Mouse (Mus musculus) CD8-positive naive resting alpha-beta T cell, adult 2 months (primary cell): Measurements from ENCODE around the gene Mthfs.
"Not testable (repeated sequence)": the region's sequence is repeated elsewhere in the genome, so short reads cannot be mapped to it uniquely, and the experiment has no call there.

Source experiments
- DNase-seq, 2 experiments: peaks; one replicate each; pipeline ENCODE4 v3.0.0; 2022; ENCODE audit warnings: low read depth in 2 of 2, low spot score in 2 of 2

The Mthfs gene

DNA sequence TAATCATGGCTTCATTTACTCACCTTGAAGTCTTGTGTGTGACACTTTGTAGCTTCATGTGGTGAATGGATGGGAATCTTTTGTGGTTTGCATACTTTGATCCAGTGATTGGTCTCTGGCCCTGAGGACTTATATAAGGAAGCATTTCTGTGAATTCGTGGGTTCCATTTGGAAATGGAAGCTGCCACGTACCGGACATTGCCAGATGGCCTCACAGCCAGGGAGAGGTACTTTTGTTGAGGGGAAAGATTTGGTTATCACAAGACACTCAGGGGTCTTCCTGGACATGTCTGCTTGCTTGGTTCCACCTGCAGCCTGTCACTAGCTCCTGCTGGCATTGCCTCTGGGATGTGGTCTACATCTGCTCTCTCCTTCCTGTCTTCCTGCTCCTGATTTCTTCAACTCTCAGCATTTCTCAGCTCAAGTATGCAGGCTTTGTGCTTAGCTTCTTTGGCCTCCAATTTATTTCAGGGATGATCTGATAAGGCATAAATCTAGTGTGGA lies 30.1 kb downstream of the Mthfs start:
- DNase-seq, result not testable (repeated sequence)

DNA sequence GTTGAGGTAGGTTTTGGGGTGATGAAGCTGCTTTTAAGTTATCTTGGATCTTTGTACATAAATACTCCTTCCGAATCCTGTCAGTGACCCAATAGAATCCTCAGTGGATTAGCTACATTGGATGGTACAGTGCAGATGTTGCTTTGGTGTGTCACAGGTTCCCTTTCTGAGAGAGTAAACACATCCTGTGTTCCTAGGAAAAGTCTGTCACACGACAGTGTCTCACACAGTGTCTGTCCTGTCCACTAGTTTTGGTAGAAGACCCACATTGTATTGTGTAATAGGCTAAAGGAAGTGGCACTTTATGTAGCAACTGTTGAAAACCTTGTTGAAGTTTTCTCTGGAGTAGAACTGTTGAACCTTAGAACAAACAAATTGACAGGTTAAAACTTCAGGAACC lies 42.9 kb downstream of the Mthfs start:
- no peak for DNase-seq

DNA sequence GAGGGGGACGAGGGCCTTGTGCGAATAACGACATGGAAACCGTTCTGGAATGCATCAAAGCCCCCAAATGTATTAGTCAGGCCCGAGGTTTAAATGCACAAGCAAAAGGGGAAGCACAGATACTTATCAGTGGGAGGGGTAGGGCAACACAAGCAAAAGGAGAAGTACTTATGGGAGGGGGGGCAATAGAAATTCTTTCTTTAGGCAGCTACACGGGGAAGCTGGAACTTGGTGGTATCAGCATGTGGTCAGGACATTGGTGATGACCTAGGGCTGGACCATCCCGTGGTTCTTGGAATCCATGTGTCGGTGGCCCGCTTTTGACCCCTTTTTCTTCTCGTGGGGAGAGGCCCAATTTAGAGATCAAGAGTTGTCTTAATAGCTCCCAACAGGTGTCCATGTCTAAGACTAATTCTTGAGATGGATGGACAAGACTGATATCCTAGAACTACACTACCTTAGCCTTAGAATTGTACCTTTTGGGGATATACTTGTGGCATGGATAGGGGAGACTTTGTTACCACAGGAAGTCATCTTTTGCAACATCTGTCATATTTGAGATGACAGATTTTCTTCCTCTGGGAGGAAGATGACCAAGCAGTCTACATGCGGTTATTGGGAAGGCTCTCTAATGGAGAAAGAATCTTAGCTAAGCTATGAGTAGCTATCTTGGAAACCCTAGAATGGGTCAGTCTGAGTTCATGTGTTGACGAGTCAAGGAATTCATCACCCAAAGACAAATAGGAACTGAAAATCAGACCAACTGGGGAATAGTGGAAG lies 46.3 kb downstream of the Mthfs start:
- DNase-seq, result no peak

DNA sequence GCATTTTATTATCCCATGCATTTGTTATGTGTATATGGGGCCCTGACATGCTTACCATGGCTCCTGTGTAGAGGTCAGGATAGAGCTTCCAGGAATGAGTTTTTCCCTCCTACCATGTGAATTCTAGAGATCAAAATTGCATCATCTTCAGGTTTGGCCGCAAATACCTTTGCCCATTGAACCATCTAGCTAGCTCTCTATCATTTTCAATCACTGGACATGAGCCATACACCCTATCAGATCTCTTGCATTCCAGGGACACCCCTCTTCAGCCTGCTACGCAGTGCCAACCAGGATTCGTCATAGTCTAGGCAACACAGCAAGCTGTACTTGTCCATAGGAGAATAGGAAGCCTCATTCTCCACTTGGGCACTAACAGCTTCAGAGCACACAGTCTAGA lies 53.5 kb downstream of the Mthfs start:
- no peak for DNase-seq

DNA sequence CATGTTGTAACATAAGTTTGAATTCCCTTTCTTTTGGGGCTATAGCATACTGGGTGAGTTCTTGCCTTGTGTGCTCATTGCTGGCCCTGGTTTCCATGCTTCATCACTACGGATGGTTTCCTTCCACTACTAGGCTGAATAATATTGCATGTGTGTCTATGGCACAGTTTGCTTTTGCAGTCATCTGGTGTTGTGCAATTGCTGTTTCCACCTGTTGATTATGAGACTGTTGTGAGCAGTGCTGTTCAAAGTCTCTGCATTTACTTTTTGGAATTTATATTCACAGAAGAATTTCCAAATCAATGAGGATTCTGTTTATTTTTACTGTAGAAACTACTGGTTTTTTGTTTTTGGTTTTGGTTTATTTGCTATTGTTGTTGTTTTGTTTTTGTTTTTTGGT lies 54.1 kb downstream of the Mthfs start:
- no peak for DNase-seq

DNA sequence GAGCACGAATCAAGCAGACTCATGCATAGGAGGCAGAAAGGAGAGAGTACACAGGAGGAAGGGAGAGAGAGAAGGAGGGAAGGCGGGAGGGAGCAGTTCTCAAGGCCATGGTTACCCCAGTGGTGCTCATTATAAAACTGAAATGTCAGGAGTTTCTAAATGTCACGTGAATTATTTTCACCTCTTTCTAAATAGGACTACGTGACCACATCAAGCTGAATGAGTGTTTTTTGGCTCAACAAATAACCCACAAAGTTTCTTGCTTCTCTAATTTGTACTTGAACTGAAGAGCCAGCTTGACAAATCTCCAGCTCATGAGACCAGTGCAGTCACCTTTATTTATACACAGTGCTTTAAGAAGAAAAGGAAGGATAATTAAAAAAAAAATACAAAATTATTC lies 56.6 kb downstream of the Mthfs start:
- DNase-seq, result no peak

DNA sequence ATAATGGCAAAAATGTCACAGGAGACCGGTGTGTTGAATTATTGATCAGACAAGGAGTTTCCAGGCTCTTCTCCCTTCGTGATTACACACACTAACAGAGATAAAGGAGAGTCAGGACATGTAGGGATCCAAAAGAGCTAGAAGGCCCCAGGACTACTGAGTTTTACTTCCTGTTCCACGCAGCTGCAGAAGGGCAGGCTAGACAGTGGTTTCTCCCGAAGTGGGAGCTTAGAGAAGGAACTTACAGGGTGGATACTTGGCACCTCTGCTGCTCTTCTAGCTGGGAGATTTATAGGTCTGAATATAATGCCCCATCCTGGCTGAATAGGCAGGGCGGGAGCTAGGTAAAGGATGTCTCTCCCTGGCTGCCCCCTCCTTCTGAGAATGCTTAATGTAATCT lies 57.1 kb downstream of the Mthfs start:
- no peak for DNase-seq

DNA sequence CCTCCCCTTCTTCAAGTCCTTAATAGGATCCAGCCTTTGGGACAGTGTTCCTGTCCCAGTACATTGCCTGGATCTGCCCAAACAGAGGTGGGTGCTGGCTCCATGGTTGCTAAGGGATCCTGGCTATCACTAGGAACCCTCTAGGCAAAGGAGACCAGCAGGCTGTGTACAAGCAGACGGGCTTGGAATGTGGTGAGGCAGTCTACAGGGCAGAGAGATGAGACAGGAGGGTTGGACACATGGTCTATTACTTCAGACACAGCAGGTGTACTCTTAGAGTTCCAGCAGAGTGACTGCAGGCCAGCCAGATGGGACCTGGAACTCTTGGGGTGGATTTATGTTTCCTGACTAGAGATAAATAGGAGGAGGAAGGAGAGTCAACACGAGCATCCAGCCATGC lies 59.9 kb downstream of the Mthfs start:
- no peak for DNase-seq

DNA sequence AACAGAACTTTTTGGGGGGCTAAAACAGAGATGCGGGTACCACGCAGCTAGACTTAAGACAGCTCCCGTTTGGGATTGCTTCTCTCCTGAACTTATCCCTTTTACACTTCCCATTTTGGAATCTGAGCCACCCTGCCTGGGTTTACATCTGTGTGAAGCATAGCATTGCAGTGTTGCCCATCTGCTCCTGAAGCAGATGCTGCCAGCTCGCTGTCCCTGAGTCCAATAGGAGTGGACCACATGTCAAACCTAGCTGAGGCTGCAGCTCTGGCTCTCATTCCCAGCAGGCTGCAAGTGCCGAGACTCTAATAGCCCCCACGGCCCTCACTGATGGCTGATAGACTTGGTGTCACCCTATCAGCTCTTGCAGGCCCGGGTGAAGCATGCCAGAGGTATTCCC lies 63.3 kb downstream of the Mthfs start:
- no peak for DNase-seq

DNA sequence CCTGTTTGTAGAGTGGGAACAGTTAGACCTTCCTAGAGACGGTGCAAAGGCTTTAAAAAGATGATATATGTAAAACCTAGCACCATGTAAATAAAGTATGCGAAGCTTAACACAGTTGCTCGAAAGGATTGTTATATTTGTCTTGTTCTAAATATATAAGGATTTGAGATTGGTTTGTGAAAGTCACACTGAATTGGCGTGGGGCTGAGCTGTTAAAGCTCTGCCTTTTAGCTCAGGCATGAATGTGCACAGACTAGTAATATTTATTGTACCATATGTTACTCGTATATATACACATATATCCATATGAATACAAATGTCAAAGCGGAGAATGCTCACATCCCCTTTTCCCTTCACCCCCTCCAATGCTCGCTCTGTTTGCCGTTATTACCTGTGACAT lies 67.7 kb downstream of the Mthfs start:
- DNase-seq, result no peak

DNA sequence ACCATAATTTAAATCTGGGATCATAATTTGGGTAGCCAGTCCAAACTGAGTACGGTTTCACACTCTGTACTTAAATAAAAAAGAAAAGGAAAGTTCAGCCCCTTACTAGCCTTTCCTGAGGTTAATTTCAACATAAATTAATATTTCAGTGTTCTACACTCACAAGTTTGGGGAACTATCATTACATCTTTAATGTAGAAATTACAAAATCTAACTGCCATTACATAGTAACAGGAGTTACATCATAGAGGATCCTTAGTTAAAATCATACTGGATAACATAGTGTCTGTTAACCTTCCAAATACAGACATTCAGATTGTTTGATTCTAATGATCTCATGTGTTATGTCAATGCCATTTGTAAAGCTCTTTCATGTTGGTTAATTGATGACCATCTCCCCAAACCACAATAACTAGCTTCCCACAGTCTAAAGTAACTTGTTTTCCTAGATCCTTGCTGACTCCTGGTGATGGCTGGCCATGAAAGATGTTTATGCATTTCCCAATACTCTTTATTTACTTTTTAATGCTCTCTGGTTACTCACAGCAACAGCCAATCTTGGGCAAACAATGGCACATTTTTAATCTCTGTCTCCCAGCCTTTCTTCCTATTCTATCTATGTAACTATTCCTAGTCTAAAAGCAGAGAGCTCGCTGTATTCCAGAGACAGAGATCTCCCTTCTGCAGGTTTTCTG lies 72.0 kb downstream of the Mthfs start:
- DNase-seq, result no peak

DNA sequence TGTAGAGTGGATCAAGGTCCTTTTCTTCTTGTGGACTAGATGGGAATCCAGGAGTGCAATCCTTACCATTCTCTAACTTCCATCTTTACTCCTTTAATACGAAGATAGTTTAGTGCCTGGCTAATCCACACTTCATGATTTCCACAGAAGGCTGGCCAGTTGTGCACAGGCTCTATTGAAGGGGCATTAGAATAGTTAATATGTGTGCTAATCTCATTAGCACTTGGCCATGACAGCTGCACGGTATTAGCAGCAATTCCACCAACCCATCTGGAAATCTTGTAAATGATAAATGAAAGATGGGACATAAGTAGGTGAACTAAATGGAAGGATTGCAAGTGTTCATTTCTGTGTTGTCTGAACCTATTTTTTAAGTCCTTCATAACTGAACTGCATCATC lies 77.6 kb downstream of the Mthfs start:
- DNase-seq, result no peak

DNA sequence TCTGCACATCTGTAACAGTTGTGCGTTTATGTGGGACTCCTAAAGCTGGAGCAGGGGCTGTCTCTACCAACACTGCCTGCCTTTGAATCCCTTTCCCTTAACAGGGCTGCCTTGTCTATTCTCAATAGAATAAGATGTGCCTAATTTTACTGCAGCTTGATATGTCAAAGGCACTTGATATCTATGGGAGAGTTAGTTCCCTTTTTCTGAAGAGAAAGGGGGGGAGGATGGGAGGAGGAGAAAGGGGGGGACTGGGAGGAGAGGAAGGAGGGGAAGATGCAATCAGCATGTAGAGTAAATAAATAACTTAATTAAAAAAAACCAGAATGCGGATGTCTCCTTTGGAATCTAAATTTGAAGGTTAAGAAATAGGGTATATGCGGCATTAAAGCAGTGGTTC lies 82.9 kb downstream of the Mthfs start:
- no peak for DNase-seq

DNA sequence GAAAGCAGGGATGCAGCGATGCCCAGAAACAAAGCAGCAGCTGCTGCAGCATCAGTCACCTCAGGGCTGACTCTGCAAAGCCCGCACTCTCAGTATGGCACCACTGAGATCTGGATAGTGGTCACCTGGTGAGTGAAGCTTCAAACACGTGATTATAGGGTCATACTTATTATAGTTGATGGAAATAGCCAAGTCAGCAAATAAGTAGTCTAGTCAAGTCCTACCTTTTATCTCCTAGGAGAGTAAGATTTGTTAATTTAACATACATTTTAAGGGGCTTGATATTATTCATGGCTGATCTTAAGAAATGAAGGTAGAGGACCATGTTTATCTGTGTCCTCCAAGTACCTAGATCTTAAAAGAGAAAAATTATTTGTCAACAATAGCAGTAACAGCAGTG lies 83.6 kb downstream of the Mthfs start:
- DNase-seq, result no peak

DNA sequence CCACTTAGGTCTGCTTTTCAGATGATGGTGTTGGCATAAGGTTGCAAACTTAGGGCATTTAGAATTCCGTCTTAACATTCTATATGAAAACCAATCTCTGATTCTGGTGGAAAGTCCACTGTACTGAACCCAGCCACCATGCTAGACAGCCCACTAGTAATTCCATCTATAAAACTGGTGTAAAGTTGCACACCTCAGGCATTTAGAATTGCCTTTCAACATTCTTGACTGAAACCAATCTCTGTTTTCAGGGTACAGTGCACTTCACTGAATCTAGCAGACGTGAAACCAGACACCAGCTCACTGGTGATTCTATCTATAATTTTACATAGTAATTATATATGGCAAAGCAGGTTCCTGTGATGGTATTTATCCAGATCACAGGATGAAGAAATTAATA lies 95.2 kb downstream of the Mthfs start:
- no peak for DNase-seq

DNA sequence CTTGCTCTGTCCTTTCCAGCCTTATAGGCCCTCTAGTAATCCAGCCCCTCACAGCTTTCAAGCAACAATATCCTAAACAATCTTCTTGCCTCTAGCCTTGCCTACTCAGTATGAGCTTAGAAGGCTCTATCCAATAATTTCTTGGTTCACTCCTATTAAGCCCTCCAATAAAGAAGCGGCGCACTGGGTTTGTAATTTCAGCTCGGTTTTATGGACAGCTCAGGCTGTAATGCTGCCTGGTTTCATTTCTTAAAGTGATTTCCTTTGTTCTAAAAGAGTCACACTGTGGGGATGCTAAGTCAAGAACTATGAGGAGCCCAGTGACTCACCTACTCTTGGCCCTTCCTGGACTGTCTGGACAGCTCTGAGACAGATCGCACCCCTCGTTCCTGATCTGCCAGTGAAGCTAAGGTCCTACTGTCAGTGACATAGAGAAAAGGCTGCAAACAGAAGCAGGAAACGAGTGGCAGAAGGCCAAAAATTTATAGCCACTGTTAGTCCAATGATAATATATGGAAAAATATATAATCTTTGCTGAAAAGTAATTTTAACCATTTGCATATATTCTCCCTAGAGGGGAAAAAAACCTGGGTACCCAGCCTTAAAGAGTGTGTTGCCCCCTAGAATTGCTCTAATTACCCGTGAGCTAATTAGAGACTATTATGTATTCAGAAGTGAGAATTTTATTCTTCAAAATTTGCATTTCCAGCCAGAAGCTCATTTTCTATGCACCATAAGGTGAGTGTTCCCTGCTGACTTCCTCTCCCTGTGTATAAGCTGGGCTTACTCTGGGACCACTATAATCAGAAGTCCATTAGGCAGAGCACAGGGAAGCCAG lies 98.1 kb downstream of the Mthfs start:
- DNase-seq, result no peak

DNA sequence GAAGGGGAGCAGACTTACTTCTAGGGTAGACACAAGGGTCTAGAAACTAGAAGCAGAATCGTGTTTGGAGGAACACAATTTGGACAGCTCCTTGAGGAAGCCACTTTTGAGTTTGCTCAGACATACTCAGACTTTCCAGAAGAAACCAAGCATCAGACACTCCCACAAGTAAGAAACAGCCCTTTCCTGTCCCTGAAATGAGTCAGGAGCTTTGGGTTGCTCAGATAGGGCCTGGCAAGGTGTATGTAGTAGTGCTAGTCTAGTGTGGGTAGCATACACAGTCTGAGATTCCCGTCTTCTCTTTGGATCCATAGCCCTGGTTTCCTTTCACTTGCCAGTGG lies 98.7 kb downstream of the Mthfs start:
- DNase-seq, result no peak

DNA sequence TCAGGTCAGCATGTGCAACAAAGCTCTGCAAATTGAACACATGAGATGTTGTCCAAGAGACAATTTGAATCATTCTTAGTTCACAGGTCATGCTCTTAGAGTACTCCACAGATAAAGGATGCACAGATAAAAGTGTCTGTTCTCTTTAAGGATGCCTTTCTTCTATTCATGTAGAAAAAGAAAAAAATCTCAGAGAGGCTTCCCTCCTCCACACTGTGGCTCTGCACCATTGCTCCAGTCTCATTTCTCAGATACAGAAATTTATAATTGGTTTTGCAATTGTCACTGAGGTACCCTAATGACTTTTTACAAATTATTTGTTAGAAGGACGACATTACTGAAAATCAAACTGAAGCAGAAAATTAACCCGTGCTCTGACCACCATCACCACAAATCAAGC lies 101.2 kb downstream of the Mthfs start:
- no peak for DNase-seq

DNA sequence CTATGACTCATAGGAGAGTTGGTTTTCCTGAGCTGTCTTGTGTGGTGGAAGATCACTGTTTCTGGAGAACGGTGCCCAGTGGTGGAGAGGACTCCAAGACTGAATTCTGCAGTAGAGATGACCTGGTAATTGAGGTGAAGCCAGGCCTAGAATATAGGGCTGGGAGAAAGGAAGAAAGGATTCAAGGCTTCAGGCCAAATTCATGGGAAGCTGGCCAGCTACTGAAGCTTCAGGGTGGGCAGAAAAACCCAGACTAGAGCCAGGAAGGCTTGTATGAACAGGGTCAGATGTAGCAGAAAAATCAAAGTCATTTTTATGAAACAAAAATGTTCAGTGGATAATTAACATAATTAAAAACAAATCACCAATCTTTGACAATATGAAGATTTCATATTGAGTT lies 163.3 kb downstream of the Mthfs start:
- no peak for DNase-seq

DNA sequence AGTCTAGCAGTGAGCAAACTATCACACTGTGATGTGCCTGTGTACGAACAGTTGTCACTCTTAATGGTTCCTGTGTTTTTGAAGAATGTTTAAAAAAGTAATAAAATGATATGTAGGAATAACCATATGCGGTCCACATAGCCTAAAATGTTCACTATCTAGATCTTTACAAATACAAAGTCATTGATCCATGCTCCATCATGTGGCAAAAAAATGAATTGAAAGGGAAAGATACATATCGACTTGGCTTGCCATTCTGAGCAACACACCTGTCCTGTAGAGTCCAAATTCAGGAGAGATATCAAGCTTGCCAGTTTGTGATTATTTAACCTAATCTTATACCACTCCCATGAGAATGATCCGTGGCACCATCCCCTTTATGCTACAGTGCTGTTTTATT lies 164.2 kb downstream of the Mthfs start:
- no peak for DNase-seq

DNA sequence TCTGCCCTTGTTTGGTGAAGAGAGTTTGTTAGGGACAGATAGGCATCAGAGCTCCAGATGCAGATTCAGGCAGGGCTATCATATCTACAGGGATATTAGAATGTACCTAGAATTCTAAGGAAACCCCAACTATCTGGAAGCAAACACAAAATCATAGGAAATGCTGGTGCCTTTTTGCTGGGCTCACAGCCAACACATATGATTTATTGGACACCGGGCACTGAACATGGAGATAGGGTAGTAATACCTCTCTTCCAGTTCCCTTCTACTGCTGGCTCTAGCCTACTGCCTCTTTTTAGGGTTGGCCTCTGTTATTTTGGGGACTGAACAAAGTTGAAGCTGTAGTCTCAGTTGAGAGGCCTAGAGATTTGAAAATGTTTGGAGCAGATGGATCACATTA lies 192.6 kb downstream of the Mthfs start:
- no peak for DNase-seq
